Mouse (Mus musculus) lung, postnatal 14 days (tissue): ENCODE results near the gene Polr3k.

Experiments
- DNase-seq: peaks from one replicate; pipeline ENCODE4 v3.0.0; 2021

Gene Polr3k

DNA sequence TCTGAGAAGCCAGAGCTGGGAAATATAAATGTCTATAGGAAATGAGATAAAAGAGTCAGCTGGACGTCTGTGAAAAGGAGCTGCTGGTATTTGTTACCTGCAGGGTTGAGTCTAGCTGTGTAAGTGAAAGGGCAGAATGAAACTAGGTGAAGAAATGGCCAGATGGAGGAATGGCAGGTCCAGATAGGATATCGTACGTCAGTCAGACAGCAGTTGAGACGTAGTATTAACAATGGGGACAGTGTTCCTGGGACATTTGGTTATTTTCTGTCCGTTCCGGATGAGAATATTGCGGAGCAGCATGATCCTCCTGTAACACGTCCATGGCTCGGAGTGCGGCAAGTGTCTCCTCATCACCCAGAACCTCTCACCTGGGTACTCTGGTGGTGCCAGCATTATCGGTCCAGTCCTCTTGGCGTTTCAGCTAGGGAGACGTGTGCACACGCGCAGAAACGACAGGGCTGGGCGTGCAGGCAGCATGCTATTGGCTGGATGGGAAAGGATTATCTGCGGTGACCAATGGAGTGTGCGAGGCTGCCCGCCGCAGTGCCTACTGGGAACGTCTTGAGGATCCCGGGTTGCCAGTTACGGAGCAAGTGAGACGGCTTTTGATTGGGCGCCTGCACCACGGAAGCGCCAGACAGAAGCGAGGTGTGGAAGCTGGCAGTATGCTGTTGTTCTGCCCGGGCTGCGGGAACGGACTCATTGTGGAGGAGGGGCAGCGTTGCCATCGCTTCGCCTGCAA lies at the start of gene Polr3k:
Gene Polr3k, plus strand, starts transcription at position 547 of the 745 bp plus-strand sequence.
- peak; percentile 91 for DNase-seq

DNA sequence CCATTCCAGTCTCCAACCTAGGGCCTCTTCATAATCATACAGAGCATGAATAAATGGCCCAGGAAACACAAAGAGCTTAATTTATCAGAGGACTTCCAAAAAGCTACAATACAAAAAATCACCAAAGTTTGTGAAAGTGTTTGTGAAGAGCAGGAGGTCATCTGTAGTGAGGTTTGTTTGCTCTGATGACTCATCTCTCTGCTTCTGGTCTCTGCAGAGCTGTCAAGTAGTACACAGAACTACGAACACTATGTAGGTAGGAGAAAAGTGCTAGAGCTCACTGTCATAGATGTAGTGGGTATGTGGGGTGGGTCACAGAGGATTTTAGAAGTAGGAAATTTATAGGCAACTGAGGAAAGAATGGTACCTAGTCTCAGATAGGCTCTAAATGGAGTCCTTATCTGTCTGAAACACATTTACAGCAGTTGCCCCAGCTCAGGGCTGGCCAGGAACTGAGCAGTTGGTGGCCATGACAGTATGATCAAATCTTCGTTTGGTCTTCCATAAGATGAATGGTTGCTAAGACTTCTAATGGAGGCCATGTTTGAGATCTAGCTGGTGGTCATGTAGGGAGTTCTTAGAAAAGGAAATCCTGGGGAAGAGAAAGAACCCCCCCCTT lies 35.0 kb upstream of the Polr3k start:
- DNase-seq, result no peak

DNA sequence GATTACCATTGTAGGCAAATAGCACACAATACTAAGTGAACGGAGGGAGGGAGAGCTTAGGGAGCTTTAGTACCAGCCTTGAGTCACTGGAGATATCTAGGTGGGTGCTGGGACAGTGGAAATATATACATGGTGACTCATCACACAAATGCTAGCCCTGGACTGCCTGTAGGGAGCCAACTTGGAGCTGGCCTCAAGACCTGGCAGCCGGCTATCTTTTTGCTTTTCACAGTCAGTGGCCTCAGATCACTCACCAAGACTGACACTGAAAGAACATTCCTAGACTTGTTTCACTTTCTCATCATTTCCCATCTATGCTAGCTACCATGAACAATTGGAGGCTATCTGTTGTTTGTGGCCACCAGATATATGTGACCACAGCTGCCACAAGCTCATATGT lies 31.4 kb upstream of the Polr3k start:
- DNase-seq, result no peak

DNA sequence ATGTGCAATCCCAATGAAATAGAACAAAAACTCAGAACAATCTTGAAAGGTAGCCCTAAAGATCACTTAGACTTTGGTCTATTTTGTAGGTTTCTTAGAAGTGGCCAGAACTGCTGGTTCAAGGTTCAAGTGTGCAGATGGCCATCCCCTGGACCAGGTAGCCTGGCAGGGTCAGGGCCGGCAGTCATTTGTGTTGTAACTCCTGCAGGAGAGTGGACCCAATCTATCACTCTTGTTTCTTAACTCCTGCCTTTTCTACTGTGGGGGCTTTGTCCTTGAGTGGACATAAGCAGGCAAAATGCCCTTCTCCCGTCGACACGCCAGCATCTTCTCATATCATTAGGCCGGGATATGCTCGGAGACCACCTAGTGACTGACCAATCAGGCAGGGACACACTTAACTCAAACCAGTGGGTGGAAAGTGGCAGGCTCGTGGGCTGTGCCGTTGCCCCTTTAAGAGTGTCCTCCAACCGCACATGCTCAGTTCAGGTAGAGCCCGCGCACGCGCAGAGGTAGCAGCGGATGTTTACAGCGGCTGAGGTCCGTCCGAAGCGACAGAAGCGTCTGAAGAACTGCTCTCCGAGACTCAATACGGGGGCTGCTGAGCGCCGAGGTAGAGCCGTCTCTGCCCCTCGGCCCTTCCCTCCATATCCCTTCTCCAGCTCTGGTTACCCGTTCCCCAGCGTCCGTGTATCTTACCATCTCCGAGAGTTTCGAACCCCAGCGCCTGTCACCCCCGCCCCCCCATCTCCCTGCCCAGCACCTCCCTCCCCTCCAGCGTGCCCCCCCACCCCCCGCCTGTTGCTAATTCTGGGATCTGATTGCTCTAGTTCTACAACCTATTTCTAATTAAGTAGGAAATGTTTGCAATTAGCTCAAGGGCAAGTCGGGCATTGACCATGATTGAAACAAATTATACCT lies 26.5 kb upstream of the Polr3k start, which contains the start of gene Pcmtd2:
Gene Pcmtd2, plus strand, starts transcription at position 483 of the 921 bp plus-strand sequence.
- DNase-seq, result peak; percentile 94

DNA sequence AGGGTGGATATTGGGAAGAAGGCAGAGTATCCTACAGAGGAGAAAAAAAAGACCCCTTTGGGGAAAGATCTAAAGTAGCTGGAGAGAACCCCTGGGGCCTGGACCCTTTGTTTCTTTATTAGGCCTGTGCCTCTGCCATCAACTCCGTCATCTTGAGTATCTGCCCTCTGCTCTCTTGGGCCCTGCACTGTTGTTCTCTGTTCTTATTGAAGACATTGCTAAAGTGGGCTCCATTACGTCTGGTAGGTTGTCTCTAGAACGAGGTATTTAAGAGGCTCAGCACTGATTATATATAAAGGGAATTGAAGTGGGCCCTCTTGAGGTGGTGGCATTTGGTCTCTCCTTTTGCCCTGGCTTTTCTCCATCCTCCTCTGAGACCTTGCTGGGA lies 25.9 kb upstream of the Polr3k start:
- DNase-seq, result no peak

DNA sequence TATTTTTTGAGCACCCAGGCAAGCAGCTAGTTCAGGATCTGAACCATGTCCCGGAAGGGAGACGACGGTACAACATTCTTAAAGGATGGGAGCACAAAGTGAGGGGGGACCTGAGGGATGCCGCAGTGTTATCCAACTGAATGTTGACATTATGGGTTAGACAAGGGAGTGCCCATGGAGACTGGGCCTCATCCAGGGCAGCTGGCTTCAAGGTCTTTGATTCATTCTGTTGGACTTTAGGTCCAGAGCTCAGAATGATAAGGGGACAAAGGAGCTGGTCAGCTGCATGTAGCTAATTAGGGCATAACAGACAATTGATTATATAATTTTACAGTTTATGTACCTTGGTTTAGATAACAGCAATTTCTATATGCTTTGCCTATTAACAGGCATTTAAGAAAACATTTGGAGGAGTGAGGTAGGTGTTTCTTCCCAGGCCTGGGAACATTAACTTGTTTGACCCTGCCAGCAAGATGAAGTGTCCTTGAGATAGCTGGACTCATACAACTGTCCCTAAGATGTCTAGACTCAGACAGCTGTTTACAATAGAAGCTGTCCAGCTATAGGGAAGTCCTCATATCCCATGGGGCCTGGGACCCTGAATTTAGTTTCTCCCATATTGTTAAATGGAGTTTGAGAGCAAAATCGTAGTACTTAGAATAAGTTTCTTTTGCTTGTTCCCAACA lies 18.3 kb upstream of the Polr3k start:
- DNase-seq, result no peak

DNA sequence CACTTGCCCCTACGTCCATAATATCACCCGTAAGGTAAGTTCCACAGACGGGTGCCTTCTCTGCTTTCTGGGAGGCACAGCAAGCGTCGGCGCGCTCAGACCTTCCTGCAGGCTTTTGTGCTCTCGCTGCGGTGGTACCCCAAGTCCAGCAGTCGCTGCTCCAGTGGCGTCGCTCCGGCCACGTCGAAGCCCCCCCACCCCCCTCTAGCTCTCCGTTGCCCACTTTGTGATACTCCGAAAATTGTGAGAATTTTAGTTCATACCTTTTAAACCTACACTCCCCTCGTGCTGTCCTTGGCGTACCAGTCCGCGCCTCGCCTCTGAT lies 361 bp downstream of the Polr3k start:
- no peak for DNase-seq

DNA sequence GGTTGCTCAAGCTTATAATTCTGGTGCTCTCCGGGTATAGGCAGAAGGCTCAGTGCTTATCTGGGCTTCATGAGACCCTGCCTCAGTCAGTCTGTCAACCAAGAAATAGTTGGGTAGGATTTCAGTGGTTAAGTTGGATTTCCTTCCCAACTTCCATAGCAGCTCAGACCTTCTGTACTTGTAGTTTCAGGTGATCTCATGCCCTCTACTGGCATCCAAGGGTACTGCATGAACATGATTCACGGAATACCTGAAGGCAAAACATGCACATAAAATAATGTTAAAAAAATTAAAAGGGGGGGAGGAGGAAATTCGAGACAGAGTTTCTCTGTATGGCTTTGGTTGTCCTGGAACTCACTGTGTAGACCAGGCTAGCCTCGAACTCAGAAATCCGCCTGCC lies 2.8 kb downstream of the Polr3k start:
- DNase-seq, result peak; percentile 78

DNA sequence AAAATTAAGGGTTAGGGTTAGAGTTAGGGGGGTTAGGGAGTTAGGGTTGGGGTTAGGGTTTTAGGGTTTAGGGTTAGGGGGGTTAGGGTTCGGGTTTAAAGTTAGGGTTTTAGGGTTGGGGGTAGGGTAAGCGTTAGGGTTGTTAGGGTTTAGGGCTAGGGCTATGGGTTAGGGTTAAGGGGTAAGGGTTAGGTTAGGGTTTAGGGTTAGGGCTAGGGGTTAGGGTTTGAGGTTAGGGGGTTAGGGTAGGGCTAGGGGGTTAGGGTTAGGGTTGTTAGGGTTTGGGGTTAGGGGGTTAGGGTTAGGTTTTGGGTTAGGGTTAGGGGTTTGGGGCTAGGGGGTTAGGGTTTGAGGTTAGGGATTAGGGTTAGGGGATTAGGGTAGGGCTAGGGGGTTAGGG lies 6.9 kb downstream of the Polr3k start:
- no peak for DNase-seq

DNA sequence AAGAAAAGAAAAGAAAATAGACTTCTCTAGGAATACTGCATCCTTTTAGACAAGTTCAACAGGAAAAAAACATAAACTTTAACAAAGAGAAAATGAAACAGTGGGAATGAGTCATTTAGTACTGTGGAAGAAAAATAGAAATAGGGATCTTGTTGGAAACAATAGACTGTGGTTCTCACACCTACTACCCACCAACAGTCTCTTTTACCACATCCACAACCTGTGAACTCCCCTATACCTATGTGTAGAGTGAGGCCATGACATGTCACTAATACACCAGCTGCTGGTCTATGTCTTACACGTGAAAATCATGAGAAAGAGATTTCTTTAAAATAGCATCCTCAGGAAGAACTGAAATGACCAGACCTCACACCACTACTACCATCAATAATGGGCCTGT lies 14.8 kb downstream of the Polr3k start:
- DNase-seq, result no peak

DNA sequence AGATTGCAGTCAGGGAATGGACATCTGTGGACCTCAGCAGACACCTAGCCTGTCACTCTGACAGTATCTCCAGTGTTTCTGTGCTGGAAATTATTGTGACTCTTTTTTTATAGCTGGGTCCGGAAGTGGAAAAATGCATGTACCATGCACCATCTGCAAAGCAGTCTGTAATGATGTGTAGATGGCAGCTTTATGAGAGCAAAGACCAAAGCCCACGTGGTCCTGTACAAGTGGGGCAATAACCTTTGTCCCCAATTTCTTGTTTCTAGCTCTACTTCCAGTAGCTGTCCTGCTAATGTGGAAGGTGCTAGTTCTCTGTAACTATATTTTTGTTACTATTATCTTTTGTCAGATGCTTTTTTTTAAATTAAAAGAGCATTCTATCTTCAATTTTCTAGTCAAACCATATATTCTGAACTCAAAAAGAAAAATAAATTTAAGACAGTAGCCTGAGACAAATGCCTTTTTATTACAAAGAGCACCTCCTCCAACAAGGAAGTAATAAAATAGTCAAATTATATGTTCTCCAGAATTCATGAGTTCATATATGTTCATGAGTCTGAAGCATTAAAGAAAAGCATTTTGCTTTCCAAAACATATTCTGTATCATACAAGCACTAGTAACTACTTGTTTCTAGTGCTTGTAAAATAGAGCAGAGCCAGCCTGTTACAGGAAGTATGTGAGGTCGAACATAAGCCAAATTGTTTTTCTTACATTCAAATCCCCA lies 19.0 kb downstream of the Polr3k start:
- DNase-seq, result no peak

DNA sequence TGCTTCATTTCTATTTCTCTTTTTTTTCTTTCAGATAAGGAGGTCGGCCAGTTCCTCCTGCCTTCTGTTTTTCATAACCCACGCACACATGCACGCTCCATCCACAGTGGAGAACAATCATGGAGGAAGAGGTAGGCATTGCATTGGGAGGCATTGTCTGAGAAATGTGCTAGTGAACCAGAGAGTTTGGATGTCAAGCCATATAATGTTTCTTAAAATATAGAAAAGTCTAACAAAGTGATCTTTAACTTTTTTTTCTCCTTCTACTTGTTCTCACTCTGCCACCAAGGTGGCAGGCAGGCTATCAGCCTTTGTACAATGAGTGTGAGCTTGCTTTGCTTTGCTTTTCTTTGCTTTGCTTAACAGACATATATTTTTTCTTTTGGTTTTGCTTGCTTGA lies 53.7 kb downstream of the Polr3k start:
- DNase-seq, result no peak

DNA sequence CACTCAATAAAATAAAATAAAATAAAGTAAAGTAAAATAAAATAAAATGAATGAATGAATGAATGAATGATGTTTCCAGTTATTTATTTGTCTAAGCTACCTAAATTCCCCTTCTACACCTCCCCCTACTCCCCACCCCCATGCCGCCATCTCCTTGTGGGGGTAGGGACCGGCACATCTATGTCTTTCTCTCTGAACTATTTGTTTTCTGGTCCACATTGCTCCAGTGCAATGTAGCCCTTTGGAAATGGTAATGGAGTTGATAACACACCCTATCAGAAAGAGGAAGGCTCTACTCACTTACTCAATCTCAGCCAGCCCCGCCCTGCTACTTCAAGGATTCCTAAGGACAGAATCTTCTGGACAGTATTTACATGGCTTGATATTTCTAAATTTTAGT lies 54.4 kb downstream of the Polr3k start:
- no peak for DNase-seq
